Mouse (Mus musculus): ENCODE data around the gene Srcap. TPM values are rescaled to one million over a fixed set of nuclear protein-coding genes. Genes with fewer than 3 reads are reported as not detected.

Gene Srcap
- polyA plus RNA-seq, 1 experiment, result 98.5 TPM

DNA sequence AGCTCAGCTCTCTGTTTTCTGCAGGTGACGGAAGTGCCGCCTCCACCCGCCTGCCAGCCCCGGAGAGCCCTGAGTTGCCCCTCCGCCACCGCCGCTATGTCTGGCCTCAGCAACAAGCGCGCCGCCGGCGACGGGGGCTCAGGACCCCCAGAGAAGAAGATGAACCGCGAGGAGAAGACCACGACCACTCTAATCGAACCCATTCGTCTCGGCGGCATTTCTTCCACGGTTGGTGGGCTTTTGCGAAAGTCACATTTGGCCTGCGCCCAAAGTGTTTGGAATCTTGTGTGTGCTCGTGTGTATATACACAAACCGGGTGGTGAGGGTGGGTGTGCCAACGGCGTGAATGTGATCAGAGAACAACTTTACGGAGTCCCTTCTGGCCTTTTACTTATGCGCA is 77.1 kb downstream of the Srcap start:
- H3K4me1 ChIP-seq (ENCODE audit: control insufficient read depth, insufficient read depth, low read length), result peaks cover 3% of the 10 kb centered on the region
- H3K27ac ChIP-seq (ENCODE audit: control insufficient read depth, insufficient read depth, low read depth, low read length, poor library complexity), result peak overlapping the region; percentile 72
- TF ChIP-seq CTCF (IDR thresholded peaks at IDR 0.05; ENCODE audit: control insufficient read depth, insufficient read depth, low read length) (no peak), POLR2A (IDR thresholded peaks at IDR 0.05; ENCODE audit: borderline replicate concordance, control insufficient read depth, low read depth, low read length) (no peak)
- H3K4me3 ChIP-seq (replicated peaks; ENCODE audit: control insufficient read depth, low read depth, low read length), result peak overlapping the region; percentile 77
- WGBS, result 5% methylated on average over 29 of the region's 29 CpGs

DNA sequence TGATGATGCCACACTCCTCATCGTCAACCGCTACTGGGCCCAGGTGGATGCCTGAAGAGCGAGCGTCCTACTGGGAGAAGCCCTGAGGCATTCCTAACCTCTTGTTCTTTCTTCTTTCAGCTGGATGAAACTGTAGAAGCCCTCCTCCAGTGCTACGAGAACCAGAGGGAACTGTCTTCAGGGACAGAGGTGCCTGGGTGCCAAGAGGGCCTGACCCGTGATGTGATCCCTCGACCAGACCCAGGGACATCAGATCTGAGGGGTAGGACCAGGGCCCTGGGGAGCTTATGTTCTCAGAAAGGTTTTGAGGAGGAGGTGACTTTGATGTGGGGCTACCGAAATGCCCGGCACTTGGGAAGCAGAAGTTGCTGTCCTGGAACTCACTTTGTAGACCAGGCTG is 77.9 kb downstream of the Srcap start:
- Histone ChIP-seq H3K4me1 (ENCODE audit: control insufficient read depth, insufficient read depth, low read length) (peaks cover 3% of the 10 kb centered on the region), H3K4me3 (replicated peaks; ENCODE audit: control insufficient read depth, low read depth, low read length) (peak overlapping the region; percentile 77), H3K27ac (ENCODE audit: control insufficient read depth, insufficient read depth, low read depth, low read length, poor library complexity) (no peak overlapping the region)
- TF ChIP-seq POLR2A (IDR thresholded peaks at IDR 0.05; ENCODE audit: borderline replicate concordance, control insufficient read depth, low read depth, low read length) (no peak), CTCF (IDR thresholded peaks at IDR 0.05; ENCODE audit: control insufficient read depth, insufficient read depth, low read length) (no peak)
- WGBS, result 88% methylated on average over 9 of the region's 9 CpGs

DNA sequence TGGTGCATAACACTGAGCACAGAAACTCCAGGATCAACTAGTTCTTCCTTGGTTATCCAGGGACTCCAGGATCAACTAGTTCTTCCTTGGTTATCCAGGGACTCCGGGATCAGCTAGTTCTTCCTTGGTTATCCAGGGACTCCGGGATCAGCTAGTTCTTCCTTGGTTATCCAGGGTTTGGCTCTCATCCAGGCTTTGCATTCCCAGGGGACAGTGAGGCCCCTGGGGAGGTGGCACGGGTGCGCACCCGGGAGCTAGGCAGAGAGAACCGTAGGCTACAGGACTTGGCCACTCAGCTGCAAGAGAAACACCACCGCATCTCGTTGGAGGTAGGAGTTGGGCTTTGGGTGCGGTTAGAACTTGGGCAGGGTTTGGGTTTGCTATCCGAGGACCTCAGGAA is 79.3 kb downstream of the Srcap start:
- WGBS, result 93% methylated on average over 10 of the region's 10 CpGs
- H3K4me1 ChIP-seq (ENCODE audit: control insufficient read depth, insufficient read depth, low read length), result peaks cover 2% of the 10 kb centered on the region
- TF ChIP-seq CTCF (IDR thresholded peaks at IDR 0.05; ENCODE audit: control insufficient read depth, insufficient read depth, low read length) (no peak), POLR2A (IDR thresholded peaks at IDR 0.05; ENCODE audit: borderline replicate concordance, control insufficient read depth, low read depth, low read length) (no peak)

DNA sequence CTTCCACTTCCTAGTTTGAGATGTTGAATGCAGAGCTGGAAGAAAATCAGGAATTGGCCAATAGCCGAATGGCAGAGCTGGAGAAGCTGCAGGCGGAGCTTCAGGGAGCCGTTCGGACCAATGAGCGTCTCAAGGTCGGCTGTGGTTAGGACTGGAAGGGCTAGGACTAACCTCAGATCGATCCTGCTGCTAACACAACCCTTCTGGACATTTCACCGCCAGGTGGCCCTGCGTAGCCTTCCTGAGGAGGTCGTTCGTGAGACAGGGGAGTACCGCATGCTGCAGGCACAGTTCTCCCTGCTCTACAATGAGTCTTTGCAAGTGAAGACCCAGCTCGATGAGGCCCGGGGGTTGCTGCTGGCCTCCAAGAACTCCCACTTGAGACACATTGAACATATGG is 80.8 kb downstream of the Srcap start:
- Histone ChIP-seq H3K4me1 (ENCODE audit: control insufficient read depth, insufficient read depth, low read length) (no peaks in the 10 kb centered on the region; the same call in 1 of the 2 replicates), H3K4me3 (replicated peaks; ENCODE audit: control insufficient read depth, low read depth, low read length) (no peak overlapping the region), H3K27ac (ENCODE audit: control insufficient read depth, insufficient read depth, low read depth, low read length, poor library complexity) (no peak overlapping the region)
- 94% methylated on average over 14 of the region's 14 CpGs for WGBS
- TF ChIP-seq POLR2A (IDR thresholded peaks at IDR 0.05; ENCODE audit: borderline replicate concordance, control insufficient read depth, low read depth, low read length), result no peak
- TF ChIP-seq CTCF (IDR thresholded peaks at IDR 0.05; ENCODE audit: control insufficient read depth, insufficient read depth, low read length), result no peak

More for the DNA sequence above, 79.3 kb downstream of the Srcap start:
- Histone ChIP-seq H3K4me3 (replicated peaks; ENCODE audit: control insufficient read depth, low read depth, low read length) (no peak overlapping the region), H3K27ac (ENCODE audit: control insufficient read depth, insufficient read depth, low read depth, low read length, poor library complexity) (no peak overlapping the region)

DNA sequence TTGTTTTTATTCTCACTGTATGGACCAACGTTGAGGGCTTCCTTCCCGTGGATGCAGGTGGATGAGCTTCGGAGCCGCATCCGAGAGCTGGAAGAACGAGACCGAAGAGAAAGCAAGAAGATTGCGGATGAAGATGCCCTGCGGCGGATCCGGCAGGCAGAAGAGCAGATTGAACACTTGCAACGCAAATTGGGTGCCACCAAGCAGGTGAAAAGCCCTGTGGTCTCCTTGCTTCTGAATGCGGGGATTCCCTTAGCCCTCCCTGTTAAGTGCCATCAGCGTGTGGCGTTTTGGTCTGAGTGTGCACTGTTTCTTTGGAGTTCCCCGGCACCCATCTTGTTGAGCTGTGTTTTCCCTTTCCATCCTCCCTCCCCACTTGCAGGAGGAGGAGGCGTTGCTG is 85.0 kb downstream of the Srcap start:
- Histone ChIP-seq H3K4me3 (replicated peaks; ENCODE audit: control insufficient read depth, low read depth, low read length) (no peak overlapping the region), H3K27ac (ENCODE audit: control insufficient read depth, insufficient read depth, low read depth, low read length, poor library complexity) (no peak overlapping the region), H3K4me1 (ENCODE audit: control insufficient read depth, insufficient read depth, low read length) (no peaks in the 10 kb centered on the region)
- 96% methylated on average over 17 of the region's 17 CpGs for WGBS
- no peak for TF ChIP-seq POLR2A (IDR thresholded peaks at IDR 0.05; ENCODE audit: borderline replicate concordance, control insufficient read depth, low read depth, low read length)
- no peak for TF ChIP-seq CTCF (IDR thresholded peaks at IDR 0.05; ENCODE audit: control insufficient read depth, insufficient read depth, low read length)

DNA sequence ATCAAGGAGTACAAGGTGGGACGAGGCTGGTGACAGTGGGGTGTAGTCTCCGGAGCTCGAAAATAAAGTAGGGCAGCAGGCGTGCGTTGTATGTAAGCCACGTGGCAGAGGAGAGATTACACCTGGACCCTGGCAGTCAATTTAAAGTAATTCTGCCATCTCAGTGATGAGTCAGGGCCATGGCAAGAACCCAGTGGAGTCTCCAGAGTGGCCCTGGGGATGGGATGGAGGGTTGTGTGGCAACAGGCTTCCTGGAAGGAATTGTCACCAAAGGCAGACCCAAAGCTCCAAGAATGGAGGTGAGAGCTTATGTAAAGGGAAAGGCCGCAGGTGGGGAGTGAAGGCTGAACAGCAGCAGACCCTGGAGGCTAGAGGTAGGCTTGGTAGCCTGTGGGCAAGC is 88.8 kb downstream of the Srcap start:
- H3K4me3 ChIP-seq (replicated peaks; ENCODE audit: control insufficient read depth, low read depth, low read length), result no peak overlapping the region
- TF ChIP-seq POLR2A (IDR thresholded peaks at IDR 0.05; ENCODE audit: borderline replicate concordance, control insufficient read depth, low read depth, low read length) (no peak), CTCF (IDR thresholded peaks at IDR 0.05; ENCODE audit: control insufficient read depth, insufficient read depth, low read length) (no peak)
- no peaks in the 10 kb centered on the region for H3K4me1 ChIP-seq (ENCODE audit: control insufficient read depth, insufficient read depth, low read length)
- H3K27ac ChIP-seq (ENCODE audit: control insufficient read depth, insufficient read depth, low read depth, low read length, poor library complexity), result no peak overlapping the region
- WGBS, result 91% methylated on average over 7 of the region's 7 CpGs

DNA sequence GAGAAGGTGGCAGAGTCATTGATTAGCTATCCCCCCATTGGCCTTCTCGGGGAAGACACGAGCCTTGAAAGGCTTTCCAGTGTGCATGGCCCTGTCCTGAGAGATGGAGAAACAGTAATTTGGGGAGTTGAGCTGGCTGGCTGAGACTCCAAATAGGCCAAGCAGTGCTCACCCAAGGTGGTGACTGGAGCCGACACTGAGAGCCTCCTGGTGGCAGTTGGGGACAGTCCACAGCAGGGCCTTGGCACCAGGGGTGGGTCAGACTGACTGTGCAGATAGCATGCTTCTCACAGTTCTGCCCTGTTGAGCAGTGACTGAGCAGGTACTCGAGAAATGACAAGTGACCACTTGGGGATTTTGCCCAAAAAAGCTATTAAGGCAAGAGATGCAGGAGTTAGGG is 90.0 kb downstream of the Srcap start:
- WGBS, result 85% methylated on average over 4 of the region's 4 CpGs
- TF ChIP-seq POLR2A (IDR thresholded peaks at IDR 0.05; ENCODE audit: borderline replicate concordance, control insufficient read depth, low read depth, low read length), result no peak
- no peak for TF ChIP-seq CTCF (IDR thresholded peaks at IDR 0.05; ENCODE audit: control insufficient read depth, insufficient read depth, low read length)
- no peak overlapping the region for H3K27ac ChIP-seq (ENCODE audit: control insufficient read depth, insufficient read depth, low read depth, low read length, poor library complexity)
- no peaks in the 10 kb centered on the region for H3K4me1 ChIP-seq (ENCODE audit: control insufficient read depth, insufficient read depth, low read length)
- H3K4me3 ChIP-seq (replicated peaks; ENCODE audit: control insufficient read depth, low read depth, low read length), result no peak overlapping the region

DNA sequence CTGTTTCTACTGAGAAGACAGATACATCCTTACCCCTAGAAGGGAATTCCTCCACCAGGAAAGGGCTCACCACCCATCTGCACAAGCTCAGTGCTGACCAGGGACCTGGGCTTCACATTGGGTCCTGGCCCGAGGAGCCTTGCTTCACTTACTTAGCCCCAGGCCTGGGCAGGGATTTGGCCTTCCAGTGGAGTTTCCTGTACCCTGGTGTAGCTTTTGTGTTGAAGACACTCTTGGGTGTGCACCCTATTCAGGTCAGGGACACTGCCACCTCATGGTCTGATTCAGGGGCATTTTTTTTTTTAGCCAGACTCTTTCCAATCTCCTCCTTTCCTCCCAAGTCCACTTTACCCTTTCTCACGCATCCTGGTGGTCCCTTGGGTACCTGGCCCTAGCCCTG is 91.1 kb downstream of the Srcap start:
- WGBS, result 85% methylated on average over 2 of the region's 2 CpGs
- no peaks in the 10 kb centered on the region for H3K4me1 ChIP-seq (ENCODE audit: control insufficient read depth, insufficient read depth, low read length)
- no peak overlapping the region for H3K4me3 ChIP-seq (replicated peaks; ENCODE audit: control insufficient read depth, low read depth, low read length)
- H3K27ac ChIP-seq (ENCODE audit: control insufficient read depth, insufficient read depth, low read depth, low read length, poor library complexity), result no peak overlapping the region
- TF ChIP-seq CTCF (IDR thresholded peaks at IDR 0.05; ENCODE audit: control insufficient read depth, insufficient read depth, low read length) (no peak), POLR2A (IDR thresholded peaks at IDR 0.05; ENCODE audit: borderline replicate concordance, control insufficient read depth, low read depth, low read length) (no peak)

DNA sequence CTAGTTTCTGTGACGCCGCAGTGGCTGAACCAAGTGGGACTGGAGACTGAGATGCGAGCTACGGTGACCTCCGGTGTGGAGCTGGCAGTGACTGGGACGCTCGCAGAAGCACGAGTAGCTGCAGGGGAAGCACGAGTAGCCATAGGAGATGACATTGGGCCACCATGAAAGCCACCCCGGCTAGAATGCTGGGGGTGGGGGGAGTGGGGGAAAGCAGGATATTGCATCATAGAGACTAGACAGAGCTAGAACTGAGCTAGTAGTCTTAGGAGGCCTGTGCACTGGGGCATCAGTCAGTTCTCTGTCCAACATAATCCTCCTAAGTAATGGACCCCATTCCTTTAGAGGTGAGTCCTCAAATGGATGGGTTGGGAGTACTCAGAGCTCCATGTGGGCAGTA is 92.5 kb downstream of the Srcap start:
- no peak for TF ChIP-seq POLR2A (IDR thresholded peaks at IDR 0.05; ENCODE audit: borderline replicate concordance, control insufficient read depth, low read depth, low read length)
- no peak for TF ChIP-seq CTCF (IDR thresholded peaks at IDR 0.05; ENCODE audit: control insufficient read depth, insufficient read depth, low read length)
- Histone ChIP-seq H3K27ac (ENCODE audit: control insufficient read depth, insufficient read depth, low read depth, low read length, poor library complexity) (no peak overlapping the region), H3K4me3 (replicated peaks; ENCODE audit: control insufficient read depth, low read depth, low read length) (no peak overlapping the region), H3K4me1 (ENCODE audit: control insufficient read depth, insufficient read depth, low read length) (no peaks in the 10 kb centered on the region)
- 70% methylated on average over 10 of the region's 10 CpGs for WGBS

Measured in bone marrow, adult 2 months (tissue).